Mouse (Mus musculus) hindbrain, embryonic 12.5 days (tissue): ENCODE measurements at regions not wholly inside any gene's neighbourhood (a gene's known extent, or its start where the extent isn't known, plus 50 kb on each side); places are given as distances from the start of the nearest gene placed in this dataset.

Experiments used
- ATAC-seq: fragments of 200-750 bp; cut with Nextera tagmentation; 2 replicates; pipeline ENCODE4 v1.8.0; 2017; ENCODE audit warnings: moderate TSS enrichment; ENCODE audit not compliant: low FRiP score
- H3K27ac ChIP-seq: fragments of 300-500 bp; sonication (generic); 2 replicates; pipeline ENCODE4 v1.5.1; 2016; ENCODE audit warnings: mild to moderate bottlenecking
- H3K27me3 ChIP-seq: fragments of 300-500 bp; sonication (generic); 2 replicates; pipeline ENCODE4 v1.6.1; 2016; ENCODE audit warnings: mild to moderate bottlenecking
- H3K36me3 ChIP-seq: fragments of 300-500 bp; sonication (generic); 2 replicates; pipeline ENCODE4 v1.6.1; 2016; ENCODE audit warnings: mild to moderate bottlenecking
- H3K4me1 ChIP-seq: fragments of 300-500 bp; sonication (generic); 2 replicates; pipeline ENCODE4 v1.6.1; 2016
- H3K4me2 ChIP-seq: fragments of 300-500 bp; sonication (generic); replicated peaks from 2 replicates; pipeline ENCODE4 v1.6.1; 2016; ENCODE audit warnings: mild to moderate bottlenecking
- H3K4me3 ChIP-seq: fragments of 300-500 bp; sonication (generic); 2 replicates; pipeline ENCODE4 v1.5.1; 2016; ENCODE audit warnings: mild to moderate bottlenecking
- H3K9ac ChIP-seq: fragments of 300-500 bp; sonication (generic); 2 replicates; pipeline ENCODE4 v1.6.1; 2016; ENCODE audit warnings: mild to moderate bottlenecking, moderate library complexity
- H3K9me3 ChIP-seq: fragments of 300-500 bp; sonication (generic); replicated peaks from 2 replicates; pipeline ENCODE4 v1.6.1; 2016; ENCODE audit warnings: mild to moderate bottlenecking
- WGBS: fragments of 180-500 bp; shearing (Covaris S2); methylation state at CpG from one replicate; pipeline ENCODE4 v1.1.7; 2016; 5-methylcytosine and 5-hydroxymethylcytosine counted together

GRCm38 (mm10) chr19:45310291-45310881 lies 53.1 kb upstream of the Btrc start:
- peak overlapping the region; percentile 49 for H3K4me2 ChIP-seq
- H3K9ac ChIP-seq, result no peak overlapping the region
- H3K36me3 ChIP-seq, result no peaks in the 10 kb centered on the region
- peaks cover 50% of the 10 kb centered on the region for H3K4me1 ChIP-seq
- peak overlapping the region; percentile 18 for H3K4me3 ChIP-seq
- peak overlapping the region; percentile 93 for H3K27ac ChIP-seq
- peak; percentile 6; the same call in 1 of the 2 replicates for ATAC-seq
- H3K27me3 ChIP-seq, result peaks cover 42% of the 10 kb centered on the region
- 41% methylated on average over 5 of the region's 5 CpGs for WGBS
- H3K9me3 ChIP-seq, result no peaks in the 10 kb centered on the region

DNA sequence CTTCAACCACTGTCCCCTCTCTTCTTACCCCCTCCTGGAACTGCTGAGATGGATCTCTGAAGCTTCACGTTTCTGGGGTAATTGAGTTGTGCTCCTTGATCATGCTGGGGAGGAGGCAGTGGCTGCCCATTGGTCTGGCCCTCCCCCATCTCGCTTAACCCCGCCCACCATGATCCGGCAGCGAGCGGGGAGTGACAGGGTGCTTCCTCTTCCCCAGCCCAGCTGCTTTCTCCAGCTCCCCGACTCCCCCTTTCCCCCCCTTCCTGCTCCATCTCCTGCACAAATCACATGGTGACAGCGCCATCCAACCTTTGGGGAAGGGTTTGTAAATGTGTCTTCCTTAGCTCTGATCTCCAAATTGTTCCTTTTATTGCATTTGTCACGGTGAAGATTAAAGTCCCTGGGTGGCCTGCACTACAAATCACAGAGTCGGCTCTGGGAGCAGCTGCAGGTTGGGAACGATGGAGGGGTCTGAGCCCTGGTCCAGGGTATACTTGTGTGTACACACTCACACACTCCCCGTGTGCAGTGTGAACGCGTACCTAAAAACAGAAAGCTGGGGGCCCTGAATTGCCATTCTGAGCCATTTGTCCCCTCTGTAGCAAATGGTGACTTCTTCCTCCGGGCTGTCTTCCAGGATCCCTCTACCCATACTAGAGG lies 52.5 kb upstream of the Btrc start:
- peak; percentile 65 for ATAC-seq
- Histone ChIP-seq H3K4me1 (peaks cover 50% of the 10 kb centered on the region), H3K9ac (no peak overlapping the region), H3K36me3 (no peaks in the 10 kb centered on the region), H3K27me3 (peaks cover 36% of the 10 kb centered on the region), H3K27ac (peak overlapping the region; percentile 93), H3K4me3 (peak overlapping the region; percentile 18), H3K9me3 (no peaks in the 10 kb centered on the region), H3K4me2 (peak overlapping the region; percentile 49)
- 12% methylated on average over 15 of the region's 15 CpGs for WGBS

DNA sequence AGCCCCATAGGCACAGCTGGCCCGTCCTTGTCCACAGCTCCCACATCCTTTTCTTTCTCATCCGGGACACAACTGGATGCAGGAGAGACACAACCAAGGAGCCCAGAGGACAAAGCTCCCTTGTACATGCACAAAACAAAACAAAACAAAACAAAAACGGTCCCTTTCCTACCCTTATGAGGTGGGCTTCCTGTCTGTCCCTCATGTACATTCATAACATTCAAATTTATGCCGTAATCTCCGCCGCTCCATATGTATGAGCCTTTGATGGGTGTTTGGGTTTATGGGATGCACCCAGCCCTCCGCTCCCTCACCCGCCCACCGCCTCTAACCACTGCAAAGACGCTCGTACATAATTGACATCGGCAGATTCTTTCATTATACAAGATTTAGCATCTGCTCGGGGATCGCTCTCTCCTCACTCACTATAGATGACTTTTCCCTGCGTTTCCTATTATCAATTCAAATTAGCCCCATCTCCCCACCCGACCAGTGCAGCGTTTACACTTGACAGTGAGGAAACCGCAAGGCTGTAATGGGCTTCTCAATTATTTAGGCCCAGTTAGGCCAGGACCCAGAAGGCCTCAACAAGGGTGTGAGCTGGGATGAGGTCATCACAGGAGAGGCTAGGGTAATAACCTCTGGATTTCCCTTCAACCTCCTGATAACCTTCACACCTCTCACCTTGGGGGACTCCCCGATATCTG lies 51.5 kb upstream of the Btrc start:
- WGBS, result 33% methylated on average over 19 of the region's 19 CpGs
- Histone ChIP-seq H3K27me3 (peaks cover 28% of the 10 kb centered on the region), H3K9ac (0 out of 2 replicates have a peak overlapping the region, but pooled peaks have one; percentile 13)

GRCm38 (mm10) chr19:45312713-45313365 lies 50.7 kb upstream of the Btrc start:
- no peaks in the 10 kb centered on the region for H3K9me3 ChIP-seq
- H3K9ac ChIP-seq, result no peak overlapping the region
- no peak for ATAC-seq
- H3K27ac ChIP-seq, result peak overlapping the region; percentile 93
- H3K4me1 ChIP-seq, result peaks cover 49% of the 10 kb centered on the region
- no peak overlapping the region for H3K4me3 ChIP-seq
- H3K36me3 ChIP-seq, result no peaks in the 10 kb centered on the region
- H3K27me3 ChIP-seq, result peaks cover 19% of the 10 kb centered on the region
- 0 out of 2 replicates have a peak overlapping the region, but pooled peaks have one; percentile 13 for H3K4me2 ChIP-seq
- WGBS, result 16% methylated on average over 6 of the region's 6 CpGs

More for the DNA sequence above, 51.5 kb upstream of the Btrc start:
- H3K36me3 ChIP-seq, result no peaks in the 10 kb centered on the region
- no peak overlapping the region for H3K4me3 ChIP-seq
- peaks cover 48% of the 10 kb centered on the region for H3K4me1 ChIP-seq
- peak overlapping the region; percentile 49 for H3K4me2 ChIP-seq
- peak; percentile 64 for ATAC-seq
- no peaks in the 10 kb centered on the region for H3K9me3 ChIP-seq
- peak overlapping the region; percentile 93 for H3K27ac ChIP-seq
